Mouse (Mus musculus) liver, embryonic 13.5 days (tissue): ENCODE results near the gene Trnau1ap. TPM values are rescaled to one million over a fixed set of nuclear protein-coding genes. Genes with fewer than 3 reads are reported as not detected.
A peak's percentile ranks its signal among the peaks of the same experiment; 100 is the strongest.

Source experiments
- ATAC-seq: fragments of 200-750 bp; cut with Nextera tagmentation; 2 replicates; pipeline ENCODE4 v1.8.0; 2017; ENCODE audit warnings: low read depth, mild to moderate bottlenecking, moderate number of reproducible peaks, moderate library complexity
- DNase-seq: peaks from one replicate; pipeline ENCODE4 v3.0.0; 2022
- H3K27ac ChIP-seq: fragments of 300-500 bp; sonication (generic); 2 replicates; pipeline ENCODE4 v1.5.1; 2015; ENCODE audit warnings: moderate library complexity, mild to moderate bottlenecking, inconsistent platforms
- H3K27me3 ChIP-seq: fragments of 300-500 bp; sonication (generic); 2 replicates; pipeline ENCODE4 v1.6.1; 2015; ENCODE audit warnings: mild to moderate bottlenecking, inconsistent platforms
- H3K36me3 ChIP-seq: fragments of 300-500 bp; sonication (generic); 2 replicates; pipeline ENCODE4 v1.6.1; 2015; ENCODE audit warnings: mild to moderate bottlenecking, inconsistent platforms
- H3K4me1 ChIP-seq: fragments of 300-500 bp; sonication (generic); replicated peaks from 2 replicates; pipeline ENCODE4 v1.6.1; 2015; ENCODE audit warnings: inconsistent platforms
- H3K4me2 ChIP-seq: fragments of 300-500 bp; sonication (generic); 2 replicates; pipeline ENCODE4 v1.6.1; 2015; ENCODE audit warnings: inconsistent platforms, mild to moderate bottlenecking, moderate library complexity
- H3K4me3 ChIP-seq: fragments of 300-500 bp; sonication (generic); replicated peaks from 2 replicates; pipeline ENCODE4 v1.5.1; 2015; ENCODE audit warnings: mild to moderate bottlenecking, inconsistent platforms
- H3K9ac ChIP-seq: fragments of 300-500 bp; sonication (generic); 2 replicates; pipeline ENCODE4 v1.6.1; 2015; ENCODE audit warnings: mild to moderate bottlenecking, inconsistent platforms
- H3K9me3 ChIP-seq: fragments of 300-500 bp; sonication (generic); replicated peaks from 2 replicates; pipeline ENCODE4 v1.6.1; 2016; ENCODE audit warnings: inconsistent platforms
- WGBS: fragments of 180-500 bp; shearing (Covaris S2); methylation state at CpG from one replicate; pipeline ENCODE4 v1.1.7; 2015; ENCODE audit not compliant: insufficient replicate concordance; 5-methylcytosine and 5-hydroxymethylcytosine counted together
- polyA plus RNA-seq: library from polyadenylated mRNA; unstranded; fragments of >200 nt; fragmentation: Nextera tagmentation; extraction: Ambion mirVana; gene quantifications from 2 replicates; pipeline ENCODE4 v1.2.1, GENCODE M21; 2015

Trnau1ap gene
- polyA plus RNA-seq, 1 experiment from 2014 or later = 43.1 TPM

GRCm38 (mm10) chr4:132341451-132341850 lies 12.1 kb upstream of the Trnau1ap start:
- DNase-seq = no peak
- Histone ChIP-seq H3K4me3 (no peak overlapping the region), H3K27ac (no peak overlapping the region), H3K4me1 (peaks cover 51% of the 10 kb centered on the region), H3K9ac (no peak overlapping the region; the same call in 1 of the 2 replicates), H3K27me3 (no peaks in the 10 kb centered on the region), H3K4me2 (peak overlapping the region; percentile 5; the same call in 1 of the 2 replicates), H3K9me3 (no peaks in the 10 kb centered on the region), H3K36me3 (peaks cover 60% of the 10 kb centered on the region)
- no peak for ATAC-seq
- 82% methylated on average over 3 of the region's 3 CpGs for WGBS

- no peak for ATAC-seq
- Histone ChIP-seq H3K4me3 (no peak overlapping the region), H3K27ac (no peak overlapping the region), H3K27me3 (no peaks in the 10 kb centered on the region), H3K9me3 (no peaks in the 10 kb centered on the region), H3K4me2 (no peak overlapping the region), H3K4me1 (peaks cover 43% of the 10 kb centered on the region), H3K36me3 (peaks cover 85% of the 10 kb centered on the region), H3K9ac (no peak overlapping the region)
- DNase-seq = no peak
- WGBS = 89% methylated on average over 13 of the region's 13 CpGs
Observed at GRCm38 (mm10) chr4:132338943-132339342, 9.6 kb upstream of the Trnau1ap start.

- H3K9ac ChIP-seq = no peak overlapping the region
- DNase-seq (no peak), ATAC-seq (no peak)
- H3K4me1 ChIP-seq = peaks cover 47% of the 10 kb centered on the region
- H3K4me3 ChIP-seq = no peak overlapping the region
- H3K27me3 ChIP-seq = no peaks in the 10 kb centered on the region
- H3K4me2 ChIP-seq = no peak overlapping the region
- H3K27ac ChIP-seq = no peak overlapping the region
- H3K36me3 ChIP-seq = peaks cover 73% of the 10 kb centered on the region
- H3K9me3 ChIP-seq = no peaks in the 10 kb centered on the region
- WGBS = 85% methylated on average over 6 of the region's 6 CpGs
Observed at GRCm38 (mm10) chr4:132332880-132333279, 3.5 kb upstream of the Trnau1ap start.

GRCm38 (mm10) chr4:132331960-132332359 lies 2.6 kb upstream of the Trnau1ap start:
- Histone ChIP-seq H3K4me1 (peaks cover 53% of the 10 kb centered on the region), H3K4me3 (no peak overlapping the region), H3K9me3 (no peaks in the 10 kb centered on the region), H3K9ac (no peak overlapping the region), H3K27ac (no peak overlapping the region), H3K4me2 (no peak overlapping the region), H3K36me3 (peaks cover 63% of the 10 kb centered on the region), H3K27me3 (no peaks in the 10 kb centered on the region)
- DNase-seq (no peak), ATAC-seq (no peak)
- 80% methylated on average over 3 of the region's 3 CpGs for WGBS

GRCm38 (mm10) chr4:132329835-132330354 lies 557 bp upstream of the Trnau1ap start:
- H3K9me3 ChIP-seq = no peaks in the 10 kb centered on the region
- peak overlapping the region; percentile 89 for H3K27ac ChIP-seq
- H3K36me3 ChIP-seq = peaks cover 50% of the 10 kb centered on the region
- peak overlapping the region; percentile 89 for H3K9ac ChIP-seq
- ATAC-seq = 0 out of 2 replicates have a peak, but pooled peaks have one; percentile 1
- H3K4me3 ChIP-seq = peak overlapping the region; percentile 76
- 19% methylated on average over 10 of the region's 10 CpGs for WGBS
- H3K4me2 ChIP-seq = peak overlapping the region; percentile 95
- H3K4me1 ChIP-seq = peaks cover 46% of the 10 kb centered on the region
- no peaks in the 10 kb centered on the region for H3K27me3 ChIP-seq
- DNase-seq = no peak

- peaks cover 49% of the 10 kb centered on the region for H3K36me3 ChIP-seq
- H3K9me3 ChIP-seq = no peaks in the 10 kb centered on the region
- ATAC-seq (no peak), DNase-seq (no peak)
- H3K27ac ChIP-seq = peak overlapping the region; percentile 89
- 47% methylated on average over 14 of the region's 14 CpGs for WGBS
- H3K4me3 ChIP-seq = peak overlapping the region; percentile 76
- H3K4me2 ChIP-seq = peak overlapping the region; percentile 95
- H3K4me1 ChIP-seq = peaks cover 43% of the 10 kb centered on the region
- H3K27me3 ChIP-seq = no peaks in the 10 kb centered on the region
- H3K9ac ChIP-seq = peak overlapping the region; percentile 89
Observed at GRCm38 (mm10) chr4:132328391-132328982, 851 bp downstream of the Trnau1ap start.

- Histone ChIP-seq H3K9ac (no peak overlapping the region), H3K27ac (no peak overlapping the region), H3K9me3 (no peaks in the 10 kb centered on the region), H3K4me1 (peaks cover 35% of the 10 kb centered on the region), H3K4me3 (no peak overlapping the region), H3K4me2 (no peak overlapping the region), H3K36me3 (peaks cover 43% of the 10 kb centered on the region), H3K27me3 (no peaks in the 10 kb centered on the region)
- 71% methylated on average over 5 of the region's 5 CpGs for WGBS
- ATAC-seq (no peak), DNase-seq (no peak)
Observed at GRCm38 (mm10) chr4:132326481-132326880, 2.9 kb downstream of the Trnau1ap start.

- Histone ChIP-seq H3K9me3 (no peaks in the 10 kb centered on the region), H3K27me3 (no peaks in the 10 kb centered on the region), H3K4me1 (peaks cover 4% of the 10 kb centered on the region), H3K4me2 (no peak overlapping the region), H3K27ac (no peak overlapping the region), H3K36me3 (peaks cover 71% of the 10 kb centered on the region), H3K4me3 (no peak overlapping the region), H3K9ac (no peak overlapping the region)
- ATAC-seq (no peak), DNase-seq (no peak)
- WGBS = 88% methylated on average over 8 of the region's 8 CpGs
Observed at GRCm38 (mm10) chr4:132315711-132316110, 13.6 kb downstream of the Trnau1ap start.

GRCm38 (mm10) chr4:132312627-132313026 lies 16.7 kb downstream of the Trnau1ap start:
- Histone ChIP-seq H3K27me3 (no peaks in the 10 kb centered on the region), H3K36me3 (peaks cover 62% of the 10 kb centered on the region), H3K9me3 (no peaks in the 10 kb centered on the region), H3K27ac (peak overlapping the region; percentile 24; the same call in 1 of the 2 replicates), H3K9ac (no peak overlapping the region), H3K4me2 (no peak overlapping the region), H3K4me1 (peaks cover 24% of the 10 kb centered on the region), H3K4me3 (no peak overlapping the region)
- DNase-seq = no peak
- WGBS = 74% methylated on average over 5 of the region's 5 CpGs
- ATAC-seq = no peak

GRCm38 (mm10) chr4:132311801-132312200 lies 17.5 kb downstream of the Trnau1ap start:
- Histone ChIP-seq H3K27me3 (no peaks in the 10 kb centered on the region), H3K4me3 (no peak overlapping the region), H3K9me3 (no peaks in the 10 kb centered on the region), H3K4me2 (no peak overlapping the region), H3K27ac (peak overlapping the region; percentile 70), H3K4me1 (peaks cover 24% of the 10 kb centered on the region), H3K9ac (no peak overlapping the region), H3K36me3 (peaks cover 56% of the 10 kb centered on the region)
- DNase-seq = no peak
- ATAC-seq = 0 out of 2 replicates have a peak, but pooled peaks have one; percentile 14
- WGBS = 23% methylated on average over 3 of the region's 3 CpGs

- Histone ChIP-seq H3K36me3 (peaks cover 50% of the 10 kb centered on the region), H3K27ac (peak overlapping the region; percentile 96), H3K4me1 (peaks cover 24% of the 10 kb centered on the region), H3K9me3 (no peaks in the 10 kb centered on the region), H3K4me2 (no peak overlapping the region), H3K9ac (no peak overlapping the region), H3K27me3 (no peaks in the 10 kb centered on the region), H3K4me3 (no peak overlapping the region)
- DNase-seq (no peak), ATAC-seq (no peak)
- 33% methylated on average over 1 of the region's 1 CpGs for WGBS
Observed at GRCm38 (mm10) chr4:132311209-132311608, 18.1 kb downstream of the Trnau1ap start.
